Mouse (Mus musculus): ENCODE results near the gene Atpif1.

DNA sequence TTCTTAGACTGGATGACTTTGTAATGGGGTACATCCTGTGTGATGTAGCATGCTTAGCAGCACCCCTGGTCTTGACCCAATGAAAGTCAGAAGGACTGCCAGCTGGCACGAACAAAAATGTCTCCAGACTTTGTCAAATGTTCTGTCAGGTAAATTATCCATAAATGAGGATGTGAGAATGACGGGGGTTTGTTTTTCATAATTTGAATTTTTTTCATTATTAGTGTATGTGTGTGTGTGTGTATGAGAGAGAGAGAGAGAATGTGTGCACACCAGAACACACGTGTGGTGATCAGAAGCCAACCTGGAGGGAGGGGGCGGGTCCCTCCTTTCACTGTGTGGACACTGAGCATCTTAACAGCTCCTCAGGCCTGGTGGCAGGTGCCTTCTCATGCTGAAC lies 49.2 kb downstream of the Atpif1 start:
- no peak for TF ChIP-seq CTCF (IDR thresholded peaks at IDR 0.05; ENCODE audit: control insufficient read depth, insufficient read depth, insufficient read length)
- no peak for TF ChIP-seq FOSL1 (IDR thresholded peaks at IDR 0.05; ENCODE audit: insufficient read depth, low read length, poor library complexity, severe bottlenecking)
- TF ChIP-seq USF1 (IDR thresholded peaks at IDR 0.05; ENCODE audit: low read depth) = no peak
- no peak for TF ChIP-seq MYOD1 (IDR thresholded peaks at IDR 0.05; ENCODE audit: control insufficient read depth, insufficient read length, low read depth)

All from C2C12 (cell line).